Mouse (Mus musculus): Measurements from ENCODE around the gene Gdpd5. TPM values are rescaled to one million over a fixed set of nuclear protein-coding genes. Genes with fewer than 3 reads are reported as not detected.
A peak's percentile ranks its signal among the peaks of the same experiment; 100 is the strongest.

Gene Gdpd5
- total and polyA plus RNA-seq, 2 experiments from 2014 or later, result 26.7 to 40.5 TPM

- peak overlapping the region; percentile 46 for H3K4me3 ChIP-seq (ENCODE audit: low read length)
- peak overlapping the region; percentile 92 for H3K27ac ChIP-seq
- H3K9me3 ChIP-seq (ENCODE audit: low read length), result no peaks in the 10 kb centered on the region
- peak overlapping the region; percentile 65 for H3K9ac ChIP-seq (replicated peaks; ENCODE audit: low read length)
- DNase-seq (ENCODE audit: low spot score) (peak; percentile 93), ATAC-seq (peak; percentile 87)
- no peaks in the 10 kb centered on the region for H3K36me3 ChIP-seq (ENCODE audit: insufficient read depth, low read length)
- H3K27me3 ChIP-seq (ENCODE audit: insufficient read depth, low read length), result no peaks in the 10 kb centered on the region
- TF ChIP-seq CTCF (IDR thresholded peaks at IDR 0.05; ENCODE audit: low read depth), result peak; percentile 53
- H3K4me2 ChIP-seq (ENCODE audit: low read depth, low read length), result peak overlapping the region; percentile 67
- H3K4me1 ChIP-seq (ENCODE audit: insufficient read depth, low read length), result peaks cover 26% of the 10 kb centered on the region
- WGBS, result 2% methylated on average over 121 of the region's 145 CpGs
These were observed 87.3 kb downstream of the Gdpd5 start for GRCm38 (mm10) chr7:99468283-99469132.

GRCm38 (mm10) chr7:99469680-99470405 is 88.6 kb downstream of the Gdpd5 start:
- no peak overlapping the region for H3K4me3 ChIP-seq (ENCODE audit: low read length)
- WGBS, result 75% methylated on average over 17 of the region's 17 CpGs
- no peak for DNase-seq (ENCODE audit: low spot score)
- no peak for TF ChIP-seq CTCF (IDR thresholded peaks at IDR 0.05; ENCODE audit: low read depth)
- H3K27ac ChIP-seq, result peak overlapping the region; percentile 92; the same call in 1 of the 2 replicates
- H3K9ac ChIP-seq (replicated peaks; ENCODE audit: low read length), result no peak overlapping the region; the same call in 1 of the 2 replicates
- no peaks in the 10 kb centered on the region for H3K9me3 ChIP-seq (ENCODE audit: low read length)
- no peaks in the 10 kb centered on the region for H3K36me3 ChIP-seq (ENCODE audit: insufficient read depth, low read length)
- ATAC-seq, result no peak
- 0 out of 2 replicates have a peak overlapping the region, but pooled peaks have one; percentile 67 for H3K4me2 ChIP-seq (ENCODE audit: low read depth, low read length)
- H3K27me3 ChIP-seq (ENCODE audit: insufficient read depth, low read length), result no peaks in the 10 kb centered on the region
- H3K4me1 ChIP-seq (ENCODE audit: insufficient read depth, low read length), result peaks cover 26% of the 10 kb centered on the region

- Histone ChIP-seq H3K9ac (replicated peaks; ENCODE audit: low read length) (no peak overlapping the region), H3K36me3 (ENCODE audit: insufficient read depth, low read length) (peaks cover under 1% of the 10 kb centered on the region), H3K27ac (no peak overlapping the region), H3K4me3 (ENCODE audit: low read length) (no peak overlapping the region), H3K4me1 (ENCODE audit: insufficient read depth, low read length) (peaks cover 21% of the 10 kb centered on the region), H3K27me3 (ENCODE audit: insufficient read depth, low read length) (no peaks in the 10 kb centered on the region), H3K9me3 (ENCODE audit: low read length) (no peaks in the 10 kb centered on the region), H3K4me2 (ENCODE audit: low read depth, low read length) (no peak overlapping the region)
- no peak for ATAC-seq
- TF ChIP-seq CTCF (IDR thresholded peaks at IDR 0.05; ENCODE audit: low read depth), result peak; percentile 48
- WGBS, result 70% methylated on average over 18 of the region's 18 CpGs
- DNase-seq (ENCODE audit: low spot score), result no peak
These were observed 90.4 kb downstream of the Gdpd5 start for GRCm38 (mm10) chr7:99471578-99471977.

- 73% methylated on average over 14 of the region's 14 CpGs for WGBS
- 0 out of 2 replicates have a peak, but pooled peaks cover 9% of the 10 kb centered on the region for H3K4me1 ChIP-seq (ENCODE audit: insufficient read depth, low read length)
- ATAC-seq (0 out of 2 replicates have a peak, but pooled peaks have one; percentile 10), DNase-seq (ENCODE audit: low spot score) (no peak)
- H3K9ac ChIP-seq (replicated peaks; ENCODE audit: low read length), result no peak overlapping the region
- H3K9me3 ChIP-seq (ENCODE audit: low read length), result no peaks in the 10 kb centered on the region
- H3K36me3 ChIP-seq (ENCODE audit: insufficient read depth, low read length), result peaks cover 19% of the 10 kb centered on the region
- TF ChIP-seq CTCF (IDR thresholded peaks at IDR 0.05; ENCODE audit: low read depth), result no peak
- no peak overlapping the region for H3K27ac ChIP-seq
- H3K4me2 ChIP-seq (ENCODE audit: low read depth, low read length), result no peak overlapping the region
- H3K4me3 ChIP-seq (ENCODE audit: low read length), result no peak overlapping the region
- no peaks in the 10 kb centered on the region for H3K27me3 ChIP-seq (ENCODE audit: insufficient read depth, low read length)
These were observed 92.6 kb downstream of the Gdpd5 start for GRCm38 (mm10) chr7:99473638-99474407.

- no peaks in the 10 kb centered on the region for H3K27me3 ChIP-seq (ENCODE audit: insufficient read depth, low read length)
- DNase-seq (ENCODE audit: low spot score), result peak; percentile 46
- H3K4me2 ChIP-seq (ENCODE audit: low read depth, low read length), result no peak overlapping the region
- WGBS, result 38% methylated on average over 12 of the region's 12 CpGs
- H3K9ac ChIP-seq (replicated peaks; ENCODE audit: low read length), result no peak overlapping the region
- H3K9me3 ChIP-seq (ENCODE audit: low read length), result no peaks in the 10 kb centered on the region
- H3K27ac ChIP-seq, result peak overlapping the region; percentile 56
- no peak overlapping the region for H3K4me3 ChIP-seq (ENCODE audit: low read length)
- ATAC-seq, result peak; percentile 43
- H3K36me3 ChIP-seq (ENCODE audit: insufficient read depth, low read length), result peaks cover 31% of the 10 kb centered on the region
- TF ChIP-seq CTCF (IDR thresholded peaks at IDR 0.05; ENCODE audit: low read depth), result no peak
- 0 out of 2 replicates have a peak, but pooled peaks cover 4% of the 10 kb centered on the region for H3K4me1 ChIP-seq (ENCODE audit: insufficient read depth, low read length)
These were observed 93.8 kb downstream of the Gdpd5 start for GRCm38 (mm10) chr7:99474836-99475561.

GRCm38 (mm10) chr7:99475562-99475911 is 94.3 kb downstream of the Gdpd5 start:
- no peak for TF ChIP-seq CTCF (IDR thresholded peaks at IDR 0.05; ENCODE audit: low read depth)
- no peak overlapping the region for H3K4me3 ChIP-seq (ENCODE audit: low read length)
- no peak overlapping the region for H3K4me2 ChIP-seq (ENCODE audit: low read depth, low read length)
- no peak overlapping the region for H3K9ac ChIP-seq (replicated peaks; ENCODE audit: low read length)
- no peaks in the 10 kb centered on the region for H3K9me3 ChIP-seq (ENCODE audit: low read length)
- no peak for DNase-seq (ENCODE audit: low spot score)
- H3K27me3 ChIP-seq (ENCODE audit: insufficient read depth, low read length), result no peaks in the 10 kb centered on the region
- ATAC-seq, result no peak
- 0 out of 2 replicates have a peak overlapping the region, but pooled peaks have one; percentile 56 for H3K27ac ChIP-seq
- WGBS, result 80% methylated on average over 2 of the region's 2 CpGs
- peaks cover 36% of the 10 kb centered on the region for H3K36me3 ChIP-seq (ENCODE audit: insufficient read depth, low read length)
- 0 out of 2 replicates have a peak, but pooled peaks cover 6% of the 10 kb centered on the region for H3K4me1 ChIP-seq (ENCODE audit: insufficient read depth, low read length)

Measured in hindbrain, postnatal 0 days (tissue).